9 mouse cellular contexts compared by ENCODE assay signal in genomic region chr11:74468195-74468594, GRCm38 (mm10).
DNase-seq lines count a peak whose midpoint lies in the region; ATAC-seq and TF ChIP-seq lines count a peak whose summit lies in the region.
"Had no signal": no experiment of that assay in that cellular context is flagged by ENCODE, and none has a peak within 500 bp of the region (broad histone marks: within the 10 kb centered on the region; RNA-seq: fewer than 3 reads in every experiment).

No protein-coding gene starts in this region.

- no peak overlapping the region for H3K4me2 ChIP-seq in intestine, embryonic 14.5 days (ENCODE audit: low read length)
- no peak overlapping the region for H3K4me2 ChIP-seq in intestine, postnatal 0 days (replicated peaks; ENCODE audit: low read depth)
- no peak overlapping the region for H3K4me2 ChIP-seq in embryonic facial prominence, embryonic 12.5 days (replicated peaks)
- H3K4me2 ChIP-seq in hindbrain, embryonic 15.5 days, result no peak overlapping the region
- no peak overlapping the region for H3K4me2 ChIP-seq in neural tube, embryonic 14.5 days (ENCODE audit: low read depth, low read length)
- H3K4me2 ChIP-seq in kidney, embryonic 16.5 days (replicated peaks; ENCODE audit: low read depth, low read length), result no peak overlapping the region

- no peaks in the 10 kb centered on the region for H3K9me3 ChIP-seq in intestine, embryonic 14.5 days (ENCODE audit: control insufficient read depth, low read length)
- H3K9me3 ChIP-seq in intestine, postnatal 0 days (ENCODE audit: control insufficient read depth), result no peaks in the 10 kb centered on the region
- H3K9me3 ChIP-seq in embryonic facial prominence, embryonic 12.5 days, result no peaks in the 10 kb centered on the region
- no peaks in the 10 kb centered on the region for H3K9me3 ChIP-seq in hindbrain, embryonic 15.5 days
- H3K9me3 ChIP-seq in neural tube, embryonic 14.5 days (ENCODE audit: control insufficient read depth, low read length), result no peaks in the 10 kb centered on the region
- H3K9me3 ChIP-seq in kidney, embryonic 16.5 days (ENCODE audit: low read length), result no peaks in the 10 kb centered on the region

- no peak overlapping the region for H3K9ac ChIP-seq in intestine, embryonic 14.5 days (ENCODE audit: low read length)
- no peak overlapping the region for H3K9ac ChIP-seq in intestine, postnatal 0 days (ENCODE audit: low read depth, low read length)
- H3K9ac ChIP-seq in embryonic facial prominence, embryonic 12.5 days, result no peak overlapping the region
- no peak overlapping the region for H3K9ac ChIP-seq in hindbrain, embryonic 15.5 days
- no peak overlapping the region for H3K9ac ChIP-seq in neural tube, embryonic 14.5 days (replicated peaks; ENCODE audit: low read depth, low read length)
- H3K9ac ChIP-seq in kidney, embryonic 16.5 days (replicated peaks; ENCODE audit: low read length), result no peak overlapping the region

- 16% methylated on average over 6 of the region's 6 CpGs for WGBS in intestine, embryonic 14.5 days
- WGBS in intestine, postnatal 0 days, result 26% methylated on average over 6 of the region's 6 CpGs
- 42% methylated on average over 6 of the region's 6 CpGs for WGBS in embryonic facial prominence, embryonic 12.5 days
- WGBS in hindbrain, embryonic 15.5 days, result 25% methylated on average over 6 of the region's 6 CpGs
- 42% methylated on average over 6 of the region's 6 CpGs for WGBS in neural tube, embryonic 14.5 days
- 44% methylated on average over 6 of the region's 6 CpGs for WGBS in kidney, embryonic 16.5 days

- H3K4me1 ChIP-seq in intestine, embryonic 14.5 days (replicated peaks; ENCODE audit: control insufficient read depth, insufficient read depth, low read length), result peaks cover 19% of the 10 kb centered on the region
- H3K4me1 ChIP-seq in intestine, postnatal 0 days (replicated peaks; ENCODE audit: control insufficient read depth, insufficient read depth, low read length), result no peaks in the 10 kb centered on the region
- H3K4me1 ChIP-seq in embryonic facial prominence, embryonic 12.5 days, result peaks cover 13% of the 10 kb centered on the region; the same call in 1 of the 2 replicates
- peaks cover 22% of the 10 kb centered on the region for H3K4me1 ChIP-seq in hindbrain, embryonic 15.5 days (replicated peaks)
- peaks cover 5% of the 10 kb centered on the region; the same call in 1 of the 2 replicates for H3K4me1 ChIP-seq in neural tube, embryonic 14.5 days (ENCODE audit: control insufficient read depth, insufficient read depth, low read length)
- peaks cover 25% of the 10 kb centered on the region for H3K4me1 ChIP-seq in kidney, embryonic 16.5 days (ENCODE audit: insufficient read depth, low read length)

- peak; percentile 25; the same call in 1 of the 2 replicates for ATAC-seq in intestine, embryonic 14.5 days (replicated peaks; ENCODE audit: low FRiP score, low TSS enrichment, low read depth)
- no peak for ATAC-seq in intestine, postnatal 0 days
- 0 out of 2 replicates have a peak, but pooled peaks have one; percentile 33 for ATAC-seq in embryonic facial prominence, embryonic 12.5 days (ENCODE audit: insufficient number of reproducible peaks, insufficient read depth, low FRiP score, low TSS enrichment)
- peak; percentile 39; the same call in 1 of the 2 replicates for ATAC-seq in hindbrain, embryonic 15.5 days (ENCODE audit: low FRiP score, low read depth)
- peak; percentile 31; the same call in 1 of the 2 replicates for ATAC-seq in neural tube, embryonic 14.5 days (ENCODE audit: low read depth)
- no peak for ATAC-seq in kidney, embryonic 16.5 days (ENCODE audit: low FRiP score, low TSS enrichment)

- H3K27me3 ChIP-seq in intestine, embryonic 14.5 days (replicated peaks; ENCODE audit: control insufficient read depth, insufficient read depth, low read length), result no peaks in the 10 kb centered on the region
- H3K27me3 ChIP-seq in intestine, postnatal 0 days (replicated peaks; ENCODE audit: control insufficient read depth, insufficient read depth, low read length), result no peaks in the 10 kb centered on the region
- H3K27me3 ChIP-seq in embryonic facial prominence, embryonic 12.5 days, result no peaks in the 10 kb centered on the region
- H3K27me3 ChIP-seq in hindbrain, embryonic 15.5 days, result no peaks in the 10 kb centered on the region
- H3K27me3 ChIP-seq in neural tube, embryonic 14.5 days (ENCODE audit: control insufficient read depth, insufficient read depth, low read length), result no peaks in the 10 kb centered on the region
- no peaks in the 10 kb centered on the region for H3K27me3 ChIP-seq in kidney, embryonic 16.5 days (ENCODE audit: insufficient read depth, low read length)

- no peaks in the 10 kb centered on the region for H3K36me3 ChIP-seq in intestine, embryonic 14.5 days (ENCODE audit: control insufficient read depth, insufficient read depth, low read length)
- H3K36me3 ChIP-seq in intestine, postnatal 0 days (ENCODE audit: control insufficient read depth, insufficient read depth), result no peaks in the 10 kb centered on the region
- no peaks in the 10 kb centered on the region for H3K36me3 ChIP-seq in embryonic facial prominence, embryonic 12.5 days
- no peaks in the 10 kb centered on the region for H3K36me3 ChIP-seq in hindbrain, embryonic 15.5 days
- H3K36me3 ChIP-seq in neural tube, embryonic 14.5 days (ENCODE audit: control insufficient read depth, insufficient read depth, low read length), result no peaks in the 10 kb centered on the region
- no peaks in the 10 kb centered on the region for H3K36me3 ChIP-seq in kidney, embryonic 16.5 days (ENCODE audit: insufficient read depth, low read length)

- DNase-seq in intestine, embryonic 14.5 days (ENCODE audit: low spot score), result no peak
- DNase-seq in urinary bladder, adult 2 months (ENCODE audit: low spot score), result no peak
- DNase-seq in thymus, adult 18-20 months, result no peak
- DNase-seq: kidney, adult 8-10 months had no signal

- no peak overlapping the region for H3K27ac ChIP-seq in intestine, embryonic 14.5 days (ENCODE audit: low read depth)
- H3K27ac ChIP-seq in intestine, postnatal 0 days (ENCODE audit: low read depth, low read length), result no peak overlapping the region
- H3K27ac ChIP-seq in embryonic facial prominence, embryonic 12.5 days, result no peak overlapping the region
- H3K27ac ChIP-seq in hindbrain, embryonic 15.5 days (replicated peaks), result no peak overlapping the region
- no peak overlapping the region for H3K27ac ChIP-seq in neural tube, embryonic 14.5 days (ENCODE audit: low read depth, low read length)
- H3K27ac ChIP-seq in kidney, embryonic 16.5 days (ENCODE audit: low read length), result no peak overlapping the region

- TF ChIP-seq CTCF in intestine, postnatal 0 days (IDR thresholded peaks at IDR 0.05; ENCODE audit: low read depth), result no peak

- no peak overlapping the region for H3K4me3 ChIP-seq in intestine, embryonic 14.5 days (ENCODE audit: low read depth, low read length)
- no peak overlapping the region for H3K4me3 ChIP-seq in intestine, postnatal 0 days (ENCODE audit: low read depth, low read length)
- no peak overlapping the region for H3K4me3 ChIP-seq in embryonic facial prominence, embryonic 12.5 days
- no peak overlapping the region for H3K4me3 ChIP-seq in hindbrain, embryonic 15.5 days
- H3K4me3 ChIP-seq in neural tube, embryonic 14.5 days (ENCODE audit: low read depth, low read length), result no peak overlapping the region
- no peak overlapping the region for H3K4me3 ChIP-seq in kidney, embryonic 16.5 days (ENCODE audit: low read length)

Comparison
In these comparisons a context has a peak if more than half of its experiments do, and no peak if none do; other contexts are left out.
1. ATAC-seq: peak in intestine, embryonic 14.5 days (single experiment), embryonic facial prominence, embryonic 12.5 days (single experiment), hindbrain, embryonic 15.5 days (single experiment) and neural tube, embryonic 14.5 days (single experiment); none in intestine, postnatal 0 days (single experiment) and kidney, embryonic 16.5 days (single experiment).